Mouse (Mus musculus): ENCODE measurements around the gene 1700029J07Rik. TPM values are rescaled to one million over a fixed set of nuclear protein-coding genes. Genes with fewer than 3 reads are reported as not detected.

The 1700029J07Rik gene
- polyA plus RNA-seq, 2 experiments = 1.9 to 5.2 TPM

- Histone ChIP-seq H3K27me3 (ENCODE audit: control insufficient read depth, insufficient read depth, low read length) (no peaks in the 10 kb centered on the region), H3K4me3 (replicated peaks; ENCODE audit: low read length) (no peak overlapping the region), H3K27ac (replicated peaks; ENCODE audit: low read depth, low read length) (no peak overlapping the region), H3K9me3 (ENCODE audit: control insufficient read depth, low read length) (no peaks in the 10 kb centered on the region), H3K4me1 (ENCODE audit: control insufficient read depth, insufficient read depth, low read length) (peaks cover 3% of the 10 kb centered on the region; the same call in 1 of the 2 replicates), H3K36me3 (ENCODE audit: control insufficient read depth, insufficient read depth, low read length) (peaks cover 34% of the 10 kb centered on the region), H3K4me2 (replicated peaks; ENCODE audit: low read depth, low read length, severe bottlenecking) (no peak overlapping the region), H3K9ac (ENCODE audit: low read depth, low read length, severe bottlenecking) (no peak overlapping the region)
- no peak for DNase-seq (ENCODE audit: low spot score)
- ATAC-seq (ENCODE audit: low FRiP score, low read depth) = no peak
- 70% methylated on average over 2 of the region's 2 CpGs for WGBS
- no peak for TF ChIP-seq POLR2A (IDR thresholded peaks at IDR 0.05; ENCODE audit: borderline replicate concordance, extremely low read depth, insufficient read depth, insufficient read length)
Measured at GRCm38 (mm10) chr8:45998228-45998627, 23.2 kb upstream of the 1700029J07Rik start.

GRCm38 (mm10) chr8:45995576-45995975 is 20.5 kb upstream of the 1700029J07Rik start:
- H3K4me2 ChIP-seq (replicated peaks; ENCODE audit: low read depth, low read length, severe bottlenecking) = no peak overlapping the region
- no peak overlapping the region for H3K9ac ChIP-seq (ENCODE audit: low read depth, low read length, severe bottlenecking)
- WGBS = 92% methylated on average over 3 of the region's 3 CpGs
- DNase-seq (ENCODE audit: low spot score) = no peak
- no peak for TF ChIP-seq POLR2A (IDR thresholded peaks at IDR 0.05; ENCODE audit: borderline replicate concordance, extremely low read depth, insufficient read depth, insufficient read length)
- H3K9me3 ChIP-seq (ENCODE audit: control insufficient read depth, low read length) = no peaks in the 10 kb centered on the region
- no peak for ATAC-seq (ENCODE audit: low FRiP score, low read depth)
- H3K4me1 ChIP-seq (ENCODE audit: control insufficient read depth, insufficient read depth, low read length) = peaks cover 3% of the 10 kb centered on the region; the same call in 1 of the 2 replicates
- H3K27me3 ChIP-seq (ENCODE audit: control insufficient read depth, insufficient read depth, low read length) = no peaks in the 10 kb centered on the region
- no peak overlapping the region for H3K27ac ChIP-seq (replicated peaks; ENCODE audit: low read depth, low read length)
- peaks cover 51% of the 10 kb centered on the region for H3K36me3 ChIP-seq (ENCODE audit: control insufficient read depth, insufficient read depth, low read length)
- no peak overlapping the region for H3K4me3 ChIP-seq (replicated peaks; ENCODE audit: low read length)

- Histone ChIP-seq H3K36me3 (ENCODE audit: control insufficient read depth, insufficient read depth, low read length) (peaks cover 58% of the 10 kb centered on the region), H3K27me3 (ENCODE audit: control insufficient read depth, insufficient read depth, low read length) (no peaks in the 10 kb centered on the region), H3K9ac (ENCODE audit: low read depth, low read length, severe bottlenecking) (no peak overlapping the region), H3K4me2 (replicated peaks; ENCODE audit: low read depth, low read length, severe bottlenecking) (no peak overlapping the region), H3K9me3 (ENCODE audit: control insufficient read depth, low read length) (no peaks in the 10 kb centered on the region), H3K4me3 (replicated peaks; ENCODE audit: low read length) (no peak overlapping the region), H3K4me1 (ENCODE audit: control insufficient read depth, insufficient read depth, low read length) (no peaks in the 10 kb centered on the region), H3K27ac (replicated peaks; ENCODE audit: low read depth, low read length) (no peak overlapping the region)
- DNase-seq (ENCODE audit: low spot score) (no peak), ATAC-seq (ENCODE audit: low FRiP score, low read depth) (no peak)
- 97% methylated on average over 2 of the region's 2 CpGs for WGBS
- TF ChIP-seq POLR2A (IDR thresholded peaks at IDR 0.05; ENCODE audit: borderline replicate concordance, extremely low read depth, insufficient read depth, insufficient read length) = no peak
Measured at GRCm38 (mm10) chr8:45994111-45994510, 19.1 kb upstream of the 1700029J07Rik start.

- ATAC-seq (ENCODE audit: low FRiP score, low read depth) = no peak
- 89% methylated on average over 4 of the region's 4 CpGs for WGBS
- no peak for TF ChIP-seq POLR2A (IDR thresholded peaks at IDR 0.05; ENCODE audit: borderline replicate concordance, extremely low read depth, insufficient read depth, insufficient read length)
Measured at GRCm38 (mm10) chr8:45990631-45991310, 15.7 kb upstream of the 1700029J07Rik start.

GRCm38 (mm10) chr8:45988189-45988588 is 13.1 kb upstream of the 1700029J07Rik start:
- DNase-seq (ENCODE audit: low spot score) (no peak), ATAC-seq (ENCODE audit: low FRiP score, low read depth) (no peak)
- H3K27ac ChIP-seq (replicated peaks; ENCODE audit: low read depth, low read length) = no peak overlapping the region
- no peak overlapping the region for H3K9ac ChIP-seq (ENCODE audit: low read depth, low read length, severe bottlenecking)
- no peaks in the 10 kb centered on the region for H3K4me1 ChIP-seq (ENCODE audit: control insufficient read depth, insufficient read depth, low read length)
- H3K27me3 ChIP-seq (ENCODE audit: control insufficient read depth, insufficient read depth, low read length) = no peaks in the 10 kb centered on the region
- peaks cover 49% of the 10 kb centered on the region for H3K36me3 ChIP-seq (ENCODE audit: control insufficient read depth, insufficient read depth, low read length)
- WGBS = 45% methylated on average over 2 of the region's 2 CpGs
- no peak overlapping the region for H3K4me3 ChIP-seq (replicated peaks; ENCODE audit: low read length)
- H3K4me2 ChIP-seq (replicated peaks; ENCODE audit: low read depth, low read length, severe bottlenecking) = no peak overlapping the region
- TF ChIP-seq POLR2A (IDR thresholded peaks at IDR 0.05; ENCODE audit: borderline replicate concordance, extremely low read depth, insufficient read depth, insufficient read length) = no peak
- no peaks in the 10 kb centered on the region for H3K9me3 ChIP-seq (ENCODE audit: control insufficient read depth, low read length)

More at GRCm38 (mm10) chr8:45990631-45991310, 15.7 kb upstream of the 1700029J07Rik start:
- no peak for DNase-seq (ENCODE audit: low spot score)
- Histone ChIP-seq H3K4me1 (ENCODE audit: control insufficient read depth, insufficient read depth, low read length) (no peaks in the 10 kb centered on the region), H3K27ac (replicated peaks; ENCODE audit: low read depth, low read length) (no peak overlapping the region), H3K9ac (ENCODE audit: low read depth, low read length, severe bottlenecking) (no peak overlapping the region), H3K4me3 (replicated peaks; ENCODE audit: low read length) (no peak overlapping the region), H3K4me2 (replicated peaks; ENCODE audit: low read depth, low read length, severe bottlenecking) (no peak overlapping the region), H3K27me3 (ENCODE audit: control insufficient read depth, insufficient read depth, low read length) (no peaks in the 10 kb centered on the region), H3K9me3 (ENCODE audit: control insufficient read depth, low read length) (no peaks in the 10 kb centered on the region), H3K36me3 (ENCODE audit: control insufficient read depth, insufficient read depth, low read length) (peaks cover 49% of the 10 kb centered on the region)

Data from limb, embryonic 14.5 days (tissue).